Mouse (Mus musculus): ENCODE results near the gene Papola.
A peak's percentile ranks its signal among the peaks of the same experiment; 100 is the strongest.
"Not testable (repeated sequence)": the region's sequence is repeated elsewhere in the genome, so short reads cannot be mapped to it uniquely, and the experiment has no call there.

Gene Papola

DNA sequence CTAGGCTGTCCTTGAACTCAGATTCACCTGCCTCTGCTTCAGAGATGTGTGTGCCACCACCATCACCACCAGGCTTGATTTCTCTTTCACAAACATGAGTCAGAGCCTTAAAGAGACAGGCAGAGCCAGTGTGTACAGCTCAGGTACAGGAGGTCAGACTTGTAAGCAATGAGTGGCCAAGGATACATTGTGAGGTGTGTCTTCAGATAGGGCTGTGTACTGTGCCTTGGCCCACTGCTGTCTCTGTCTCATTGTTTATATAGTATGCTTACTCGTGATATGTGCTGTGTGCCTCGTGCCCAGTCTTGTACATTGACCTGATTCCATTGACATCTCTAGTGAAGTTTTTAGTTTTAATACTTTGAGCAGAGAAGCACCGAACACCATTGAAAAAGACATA lies 21.3 kb downstream of the Papola start:
- no peak for DNase-seq (ENCODE audit: low spot score)

DNA sequence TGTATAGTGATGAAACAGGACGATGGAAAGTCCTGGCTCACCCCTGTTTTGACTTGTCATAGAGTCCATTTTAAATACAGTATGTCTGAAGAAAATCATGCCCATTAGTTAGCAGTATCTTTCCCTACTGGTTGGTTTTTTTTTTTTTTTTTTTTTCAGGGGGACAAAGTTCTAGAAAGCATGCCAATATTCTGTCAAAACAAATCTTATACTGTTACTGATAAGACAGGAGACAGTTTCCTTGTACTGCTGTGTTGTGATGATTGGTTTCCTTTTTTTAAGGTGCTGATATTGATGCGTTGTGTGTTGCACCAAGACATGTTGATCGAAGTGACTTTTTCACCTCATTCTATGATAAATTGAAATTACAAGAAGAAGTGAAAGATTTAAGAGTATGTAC lies 21.7 kb downstream of the Papola start:
- no peak for DNase-seq (ENCODE audit: low spot score)

DNA sequence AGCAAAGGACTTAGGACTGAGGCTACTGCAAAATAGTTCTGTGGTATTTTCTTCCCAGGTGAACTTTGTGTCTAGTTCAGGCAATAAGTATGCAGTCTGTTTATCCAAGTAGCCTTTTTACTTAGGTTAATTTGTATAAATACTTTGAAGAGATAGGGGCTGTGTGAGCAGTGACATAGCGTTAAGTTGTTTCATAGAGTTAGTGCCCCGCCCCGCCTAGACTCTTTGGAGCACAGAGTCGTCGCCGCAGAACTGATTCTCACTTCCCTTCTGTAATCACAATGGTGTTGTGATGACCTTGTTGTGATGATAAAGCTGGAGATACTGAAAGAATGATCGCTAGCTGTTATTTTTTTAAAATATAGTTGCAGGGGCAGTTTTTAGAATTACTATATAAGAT lies 22.9 kb downstream of the Papola start:
- DNase-seq (ENCODE audit: low spot score): no peak

DNA sequence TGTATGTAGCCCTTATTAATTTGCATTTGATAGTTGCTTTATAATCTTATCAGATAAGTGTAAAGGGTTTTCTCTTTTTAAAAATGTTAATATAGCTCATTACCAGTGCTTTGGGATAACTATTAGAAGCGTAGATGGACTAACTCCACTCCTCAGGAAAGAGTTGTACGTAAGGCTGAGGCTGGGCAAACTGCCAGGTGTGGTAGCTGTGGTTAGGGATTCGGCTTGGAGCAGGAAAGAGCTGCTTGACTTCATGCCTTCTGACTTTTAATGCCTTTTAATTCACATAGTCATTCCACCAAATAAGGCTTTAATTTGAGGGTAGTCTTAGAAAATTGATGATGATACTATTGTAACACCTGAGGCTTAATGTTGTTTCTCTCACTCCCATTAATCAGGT lies 24.5 kb downstream of the Papola start:
- DNase-seq (ENCODE audit: low spot score): no peak

DNA sequence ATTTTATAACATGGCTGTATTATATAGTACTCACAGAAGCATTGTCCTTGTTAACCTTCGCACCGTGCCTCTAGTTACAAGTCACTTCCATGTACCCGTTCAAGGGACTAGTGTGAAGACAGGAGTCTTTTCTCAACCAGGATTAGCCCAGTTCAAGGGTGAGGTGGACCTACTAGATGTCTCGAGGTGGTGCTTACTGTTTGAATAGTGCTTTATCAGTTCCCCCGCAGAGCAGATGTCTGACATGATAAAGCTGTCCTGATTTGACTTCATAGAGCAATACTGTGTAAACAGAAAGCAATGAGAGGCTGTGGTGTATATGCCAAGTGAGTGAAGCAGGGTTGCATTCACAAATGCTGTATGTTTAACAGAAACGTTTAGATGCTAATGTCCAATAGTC lies 26.1 kb downstream of the Papola start:
- DNase-seq (ENCODE audit: low spot score): no peak

DNA sequence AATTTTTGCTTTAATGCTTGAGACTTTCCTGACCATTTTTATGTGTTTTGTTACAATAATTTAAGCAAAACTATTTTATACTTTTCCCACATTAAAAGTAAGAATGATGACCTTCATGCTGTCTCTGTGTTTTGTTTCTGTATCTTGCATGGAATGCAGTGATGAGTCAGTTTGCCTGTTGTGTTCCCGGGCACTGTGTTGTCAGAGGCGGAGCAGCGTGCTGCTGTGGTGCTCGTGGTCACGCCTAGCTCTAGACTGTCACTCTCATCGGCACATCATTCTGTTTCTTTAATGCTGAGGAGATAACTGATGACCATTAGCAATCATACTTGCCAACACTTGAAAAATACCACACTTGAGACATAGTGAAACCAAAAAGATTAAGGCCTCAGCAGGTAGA lies 29.5 kb downstream of the Papola start:
- no peak for DNase-seq (ENCODE audit: low spot score)

DNA sequence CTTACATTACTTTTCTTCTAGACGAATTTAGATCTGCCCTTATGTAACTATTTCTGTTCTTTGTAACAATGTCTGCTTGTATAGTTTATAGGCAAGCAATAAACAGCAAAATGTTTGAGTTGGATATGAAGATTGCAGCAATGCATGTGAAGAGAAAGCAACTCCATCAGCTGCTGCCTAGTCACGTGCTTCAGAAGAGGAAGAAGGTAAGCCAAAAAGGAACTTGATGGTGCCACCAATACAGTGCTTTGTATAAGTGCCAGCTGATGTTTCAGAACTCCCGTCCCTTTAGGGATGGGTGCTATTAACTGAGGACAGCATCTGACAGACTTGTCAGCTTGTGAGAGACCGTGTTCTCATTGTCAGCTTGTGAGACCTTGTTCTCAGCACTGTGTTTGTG lies 39.0 kb downstream of the Papola start:
- DNase-seq (ENCODE audit: low spot score): no peak

DNA sequence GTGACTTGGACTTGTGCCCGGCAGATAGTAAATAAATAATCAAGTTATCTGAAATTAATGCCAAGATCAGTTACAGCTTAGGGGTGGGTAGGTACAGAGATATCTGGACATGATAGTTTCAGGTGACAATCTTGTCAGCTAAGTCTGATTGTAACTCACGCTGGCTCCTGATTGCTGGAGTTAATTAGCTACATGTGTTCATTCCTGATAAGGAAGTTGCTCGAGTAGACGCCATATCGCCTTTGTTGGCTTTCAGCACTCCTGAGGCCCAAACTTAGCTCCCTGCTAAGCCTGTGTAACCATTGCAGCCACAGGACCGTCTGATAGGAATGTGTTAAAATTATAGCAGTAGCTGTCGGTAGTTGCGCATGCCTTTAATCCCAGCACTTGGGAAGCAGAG lies 40.2 kb downstream of the Papola start:
- DNase-seq (ENCODE audit: low spot score): no peak

DNA sequence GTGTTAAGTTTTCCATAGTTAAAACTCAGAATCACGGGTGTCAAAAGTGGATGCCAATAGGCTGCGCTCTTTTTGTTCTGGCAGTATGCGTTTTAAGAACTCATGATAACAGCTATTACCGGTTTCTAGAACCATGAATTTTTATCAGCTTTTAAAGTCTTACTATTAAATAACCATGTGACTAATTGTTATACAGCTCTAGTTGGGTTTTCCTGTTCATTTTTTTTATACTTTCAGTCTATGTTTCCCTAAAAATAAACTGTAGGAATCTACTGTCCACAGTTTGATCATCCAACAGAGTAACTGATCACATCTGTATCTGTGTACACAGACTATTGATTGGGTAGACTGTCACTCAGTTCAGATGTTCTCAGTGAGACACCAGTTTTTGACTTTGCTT lies 40.8 kb downstream of the Papola start:
- no peak for DNase-seq (ENCODE audit: low spot score)

DNA sequence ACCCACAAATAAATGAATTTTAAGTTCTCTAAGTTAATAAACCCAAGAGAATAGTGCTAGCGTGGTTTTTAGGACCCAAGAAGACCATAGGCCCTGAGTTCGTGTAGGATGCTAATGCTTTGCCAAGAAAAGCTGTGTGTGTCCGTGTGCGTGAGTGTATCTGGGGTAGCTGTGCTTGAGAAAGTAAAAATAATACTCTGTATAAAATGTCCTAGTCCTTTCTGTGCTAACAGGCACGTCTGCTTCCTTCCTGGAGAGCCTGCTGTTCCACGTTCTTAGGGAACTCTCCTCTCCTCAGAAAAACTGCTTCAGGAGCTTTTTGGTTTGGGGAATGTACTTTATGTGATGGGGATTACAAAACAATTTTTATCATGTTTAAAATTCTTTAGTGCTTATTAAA lies 48.0 kb downstream of the Papola start:
- no peak for DNase-seq (ENCODE audit: low spot score)

DNA sequence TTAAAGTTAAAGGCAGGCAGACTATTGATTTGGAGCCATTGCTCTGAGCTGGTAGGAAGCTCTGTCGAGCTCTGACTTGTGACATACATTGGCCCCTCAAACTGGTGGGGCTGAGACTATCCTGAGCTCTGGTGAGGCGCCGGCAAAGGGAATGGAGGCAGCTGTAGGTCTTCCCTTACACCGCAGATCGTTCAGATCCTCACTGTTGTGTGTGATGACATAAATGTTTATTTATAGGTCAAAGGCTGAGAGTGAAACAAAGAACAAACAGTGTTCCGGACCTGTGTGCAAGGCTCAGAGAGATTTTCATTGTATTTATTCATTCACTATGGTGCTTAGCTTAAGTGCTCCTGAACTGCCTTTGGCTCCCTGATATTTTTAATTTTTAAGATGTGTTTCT lies 50.4 kb downstream of the Papola start:
- DNase-seq (ENCODE audit: low spot score): no peak

DNA sequence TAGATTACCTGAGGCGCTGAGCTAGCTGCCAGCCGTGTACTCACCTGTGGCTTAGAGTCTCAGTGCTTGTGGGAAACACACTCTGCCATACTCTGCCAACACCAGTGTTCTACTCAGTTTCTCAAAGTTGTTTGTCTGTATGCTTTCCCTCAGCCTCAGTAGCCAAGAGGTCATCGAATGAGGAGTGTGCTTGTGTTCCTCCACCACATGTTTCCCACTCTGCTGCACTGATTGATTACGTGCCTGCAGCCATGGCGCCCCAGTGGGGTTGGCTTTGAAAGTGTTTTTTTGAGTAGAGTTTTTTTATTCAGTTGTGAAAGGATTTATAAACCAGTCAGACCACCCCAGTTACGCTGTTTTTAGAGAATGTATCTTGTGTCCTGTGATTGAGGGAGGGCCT lies 51.1 kb downstream of the Papola start:
- peak; percentile 6 for DNase-seq (ENCODE audit: low spot score)

DNA sequence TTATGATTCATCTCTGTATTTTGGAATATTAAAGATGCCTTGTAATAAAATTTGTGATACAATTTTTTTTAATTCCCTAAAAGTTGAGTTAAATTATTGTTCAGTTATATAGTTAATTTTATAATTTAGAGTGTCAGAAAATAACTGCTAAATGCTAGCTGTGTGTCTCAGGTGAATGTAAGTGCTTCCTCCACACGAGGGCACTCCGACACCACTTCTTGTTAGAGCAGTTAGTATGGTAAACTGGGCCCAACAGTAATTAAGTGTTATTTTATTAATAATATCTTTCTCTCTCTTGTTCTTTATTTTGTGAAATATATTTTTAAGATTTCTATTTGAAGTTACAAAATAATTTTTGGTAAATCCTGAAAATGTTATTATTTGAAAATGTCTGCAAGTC lies 51.7 kb downstream of the Papola start:
- peak; percentile 64 for DNase-seq (ENCODE audit: low spot score)

DNA sequence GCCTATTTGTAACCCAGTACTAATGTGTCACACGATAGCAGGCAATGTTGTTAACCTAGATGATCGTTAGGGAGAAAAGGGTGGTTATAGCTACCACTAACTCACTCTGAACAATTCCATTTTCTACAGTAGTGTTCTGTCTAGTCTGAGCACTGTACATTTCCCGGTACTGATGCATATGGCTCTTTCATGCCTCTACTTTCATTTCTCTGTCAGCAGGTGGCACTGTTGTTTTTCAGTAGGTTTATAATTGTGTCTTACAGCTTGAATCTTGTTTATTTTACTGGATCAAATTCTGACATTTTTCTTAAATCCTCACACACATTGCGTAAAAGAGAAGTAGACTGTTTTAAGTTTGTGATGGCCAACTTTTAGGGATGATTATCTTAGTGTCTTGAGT lies 54.6 kb downstream of the Papola start:
- DNase-seq (ENCODE audit: low spot score): peak; percentile 74

DNA sequence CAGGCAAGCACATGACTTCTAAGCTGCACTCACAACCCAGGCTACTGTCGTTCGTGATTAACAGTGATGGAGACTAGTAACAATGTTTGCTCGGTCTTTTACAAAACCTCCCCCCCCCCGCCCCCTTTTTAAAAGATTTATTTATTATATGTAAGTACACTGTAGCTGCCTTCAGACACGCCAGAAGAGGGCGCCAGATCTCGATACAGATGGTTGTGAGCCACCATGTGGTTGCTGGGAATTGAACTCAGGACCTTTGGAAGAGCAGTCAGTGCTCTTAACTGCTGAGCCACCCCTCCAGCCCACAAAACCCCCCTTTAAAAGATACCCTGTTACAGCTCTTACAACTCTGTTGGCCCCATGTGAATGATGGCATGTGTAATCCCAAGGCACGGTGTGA lies 56.1 kb downstream of the Papola start:
- DNase-seq (ENCODE audit: low spot score): not testable (repeated sequence)

DNA sequence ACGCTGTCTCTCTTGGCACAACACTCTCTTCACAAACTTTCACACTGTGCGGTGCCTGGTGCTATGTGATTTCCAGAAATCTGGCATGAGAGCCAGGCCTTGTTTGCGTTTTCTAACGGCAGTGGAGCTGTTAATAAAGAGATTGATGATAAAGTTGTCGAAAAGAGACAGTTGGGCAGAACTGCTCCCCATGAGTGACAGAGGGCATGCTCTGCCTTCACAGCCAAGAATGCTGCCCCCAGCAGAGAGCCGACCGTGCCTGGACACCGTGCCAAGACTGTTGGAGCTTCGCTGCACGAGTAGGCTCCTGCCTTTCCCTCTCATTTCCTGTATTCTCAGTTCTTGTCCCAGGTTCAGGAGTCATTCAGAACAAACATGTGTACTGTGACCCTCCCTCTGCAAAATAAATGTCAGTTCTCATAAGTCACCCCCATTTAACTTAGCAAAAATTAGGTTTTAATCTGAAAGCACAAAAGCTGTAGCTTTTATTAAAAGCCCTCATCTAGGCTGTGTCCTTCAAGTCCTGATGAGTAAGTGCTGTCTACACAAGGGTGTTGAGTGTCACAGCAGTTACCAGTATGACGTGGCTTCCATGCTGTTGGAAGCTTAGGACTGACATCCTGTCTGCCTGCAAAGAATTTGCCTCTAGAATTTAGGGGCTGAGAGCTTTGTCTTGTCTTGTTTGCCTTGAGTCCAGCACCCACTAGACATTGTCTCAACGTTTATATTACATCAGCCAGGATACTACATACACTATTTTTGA lies 58.9 kb downstream of the Papola start:
- DNase-seq (ENCODE audit: low spot score): peak; percentile 26

DNA sequence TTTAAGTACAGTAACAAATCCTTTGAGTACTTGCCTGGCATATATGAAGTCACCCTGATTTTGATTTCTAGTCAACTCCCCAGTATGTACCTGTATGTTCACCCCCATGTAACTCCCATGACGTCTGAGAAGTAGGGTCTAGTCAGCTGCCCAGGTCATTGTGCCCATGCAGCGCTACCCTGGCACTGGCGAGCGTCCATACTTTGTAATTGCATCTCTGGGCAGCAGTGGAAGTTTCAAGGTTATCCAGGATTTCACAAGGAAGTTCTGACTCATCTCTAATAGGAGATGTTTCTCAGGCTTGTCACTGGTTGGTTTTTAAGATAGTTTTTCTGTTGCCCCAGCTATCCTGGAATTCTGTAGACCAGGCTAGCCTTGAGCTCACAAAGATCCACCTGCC lies 59.9 kb downstream of the Papola start:
- no peak for DNase-seq (ENCODE audit: low spot score)

DNA sequence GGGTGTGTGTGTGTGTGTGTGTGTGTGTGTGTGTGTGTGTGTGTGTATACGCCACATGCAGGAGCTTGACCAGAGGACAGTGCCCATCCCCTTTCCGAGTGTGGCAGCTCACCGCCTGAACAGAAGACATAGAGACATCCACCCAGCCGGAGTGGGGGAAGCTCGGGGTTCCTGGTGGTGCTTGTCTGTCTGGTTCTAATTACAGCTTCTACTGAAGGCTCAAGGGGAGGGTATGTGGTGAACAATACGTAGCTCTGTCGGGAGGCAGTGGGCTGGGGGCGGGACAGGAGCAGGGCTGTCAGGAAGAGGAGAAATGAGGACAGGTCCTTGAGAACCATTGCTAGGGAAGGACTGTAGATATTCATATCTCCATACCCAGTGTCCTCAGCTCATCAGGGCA lies 64.6 kb downstream of the Papola start:
- no peak for DNase-seq (ENCODE audit: low spot score)

DNA sequence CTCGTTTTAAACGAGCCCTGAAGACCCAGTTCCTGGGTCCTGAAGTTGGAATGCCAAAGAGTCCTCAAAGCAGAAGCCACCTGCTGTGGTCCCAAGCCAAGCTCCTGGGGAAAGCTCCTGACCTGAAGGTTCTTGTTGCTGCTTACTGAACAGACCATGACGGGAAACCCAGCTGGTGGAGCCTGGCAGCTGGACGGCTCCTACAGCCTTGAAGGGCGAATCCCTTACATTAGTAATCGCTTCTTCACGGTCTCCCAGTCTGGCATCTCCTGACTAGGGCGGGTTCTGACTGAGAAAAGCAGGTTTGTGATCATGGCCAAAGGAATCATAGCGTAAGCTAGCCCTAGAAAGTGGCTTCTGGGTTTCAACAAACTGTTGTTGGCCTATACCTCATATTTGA lies 66.2 kb downstream of the Papola start:
- no peak for DNase-seq (ENCODE audit: low spot score)

DNA sequence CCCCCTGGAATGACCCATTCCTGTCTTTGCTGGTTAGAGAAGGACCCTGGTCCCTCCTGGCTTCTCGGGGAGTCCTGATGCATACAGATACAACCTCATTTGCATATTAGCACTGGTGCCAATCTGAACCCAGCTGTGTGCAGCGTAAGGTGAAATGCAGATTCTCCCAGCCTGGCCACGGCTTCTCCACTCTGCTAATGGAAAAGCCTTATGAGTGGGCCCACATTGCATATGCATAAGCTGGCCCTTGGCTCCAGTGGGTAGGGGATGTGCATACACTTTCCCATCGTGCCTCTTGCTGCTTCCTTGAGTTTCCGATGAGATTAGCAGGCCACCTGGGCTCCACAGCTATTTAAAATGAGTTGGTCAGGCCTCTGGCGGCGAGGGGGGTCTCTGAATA lies 68.3 kb downstream of the Papola start:
- DNase-seq (ENCODE audit: low spot score): no peak

DNA sequence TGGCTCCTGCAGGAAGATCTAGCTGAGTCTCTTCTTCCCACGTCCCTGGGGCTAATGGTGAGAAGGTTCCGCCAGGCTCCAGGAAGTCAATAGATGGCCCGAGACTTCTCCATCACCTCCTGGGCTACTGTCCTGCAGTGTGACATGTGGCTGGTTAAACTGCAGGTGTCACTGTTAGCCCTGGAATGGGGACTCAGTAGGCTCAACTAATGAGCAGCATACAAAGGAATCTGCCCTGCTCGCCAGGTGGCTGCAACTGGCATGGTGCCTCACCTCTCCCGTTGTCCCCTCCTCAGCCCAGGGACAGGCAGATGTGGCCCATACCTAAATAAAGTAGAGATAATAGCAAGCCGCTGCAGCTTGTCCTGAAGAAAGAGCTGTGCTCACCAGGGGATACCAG lies 70.1 kb downstream of the Papola start:
- DNase-seq (ENCODE audit: low spot score): peak; percentile 62

DNA sequence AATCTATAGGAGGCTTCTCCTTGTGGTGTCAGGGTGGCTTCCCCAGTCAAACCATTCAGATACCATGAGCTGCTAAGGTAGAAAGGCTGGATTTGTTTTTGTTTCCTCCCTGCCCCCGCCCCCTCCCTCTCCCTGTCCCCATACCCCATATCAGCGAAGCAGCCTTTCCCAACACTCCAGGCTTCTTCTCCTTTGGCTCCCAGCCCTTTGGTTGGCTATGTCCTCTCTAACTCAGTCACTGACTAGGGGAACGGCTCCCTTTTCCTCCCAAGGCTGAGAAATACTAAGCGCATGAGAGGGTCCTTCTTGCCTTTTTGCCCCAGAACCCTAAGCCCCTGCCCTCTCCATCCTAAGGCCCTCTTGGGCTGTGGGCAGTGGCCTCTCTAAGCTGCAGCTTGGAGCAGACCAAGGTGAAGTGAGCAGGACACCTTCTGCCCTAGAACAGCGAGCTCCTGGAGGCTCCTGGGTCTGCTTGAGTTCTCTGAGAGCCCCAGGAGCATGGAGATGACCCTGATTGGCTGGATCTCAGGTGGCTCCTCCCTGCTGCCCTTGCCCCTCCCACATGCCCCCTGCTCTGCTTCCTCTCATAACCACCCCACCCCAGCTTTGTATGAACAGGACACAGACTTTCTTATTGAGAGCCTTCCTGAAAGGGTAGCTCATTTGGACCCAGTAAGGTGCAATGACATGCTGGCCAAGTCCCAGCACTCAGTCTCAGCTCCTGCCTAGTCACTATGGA lies 73.6 kb downstream of the Papola start:
- DNase-seq (ENCODE audit: low spot score): peak; percentile 78

DNA sequence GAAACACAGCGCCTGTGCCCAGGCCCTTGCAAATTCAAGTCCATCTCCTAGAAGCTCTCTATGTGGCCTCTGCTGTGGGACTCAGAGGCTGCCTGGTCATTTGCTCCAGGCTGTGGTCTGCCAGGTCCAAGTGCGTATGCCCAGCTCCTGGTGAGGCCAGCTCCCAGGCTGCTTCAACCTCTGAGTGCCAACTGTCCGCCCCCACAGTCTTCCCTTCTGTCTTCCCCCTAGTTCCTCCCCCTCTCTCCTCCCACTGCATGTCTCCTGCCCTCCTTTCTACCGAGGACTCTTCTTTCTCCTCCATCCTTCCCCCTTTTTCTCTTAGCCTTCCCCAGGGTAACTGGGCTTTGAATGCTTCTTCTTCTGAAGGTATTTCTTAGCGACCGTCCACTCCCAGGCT lies 77.6 kb downstream of the Papola start:
- DNase-seq (ENCODE audit: low spot score): peak; percentile 25

DNA sequence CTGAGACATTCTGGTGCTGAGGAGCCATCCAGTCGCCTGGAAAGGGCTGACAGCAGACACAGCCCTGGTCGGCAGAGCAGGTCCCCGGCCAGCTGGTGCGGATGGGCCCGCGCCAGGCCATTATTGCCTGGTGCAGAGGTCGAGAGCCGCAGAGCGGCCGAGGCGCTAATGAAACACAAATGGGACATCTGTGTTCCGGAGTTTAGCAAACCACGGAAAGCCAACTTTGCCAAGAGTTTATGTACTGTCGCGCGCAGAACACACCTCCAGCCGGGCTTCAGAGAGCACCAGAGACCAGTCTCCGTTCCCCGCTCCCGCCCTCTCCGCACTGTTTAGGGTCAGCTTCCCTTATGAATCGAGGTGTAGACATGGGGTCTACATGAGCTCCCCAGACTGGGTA lies 78.1 kb downstream of the Papola start:
- no peak for DNase-seq (ENCODE audit: low spot score)
